ENCODE assay signal across 8 mouse cellular contexts in genomic region chr8:104028626-104029025, GRCm38 (mm10).
A peak's percentile ranks its signal among the peaks of the same experiment; 100 is the strongest.
DNase-seq lines count a peak whose midpoint lies in the region; ATAC-seq and TF ChIP-seq lines count a peak whose summit lies in the region.

No protein-coding gene starts in this region.

- peak overlapping the region; percentile 40 for H3K4me2 ChIP-seq in forebrain, embryonic 13.5 days
- peak overlapping the region; percentile 57 for H3K4me2 ChIP-seq in heart, embryonic 16.5 days (ENCODE audit: low read depth, low read length)
- H3K4me2 ChIP-seq in liver, embryonic 12.5 days: peak overlapping the region; percentile 37; the same call in 1 of the 2 replicates
- peak overlapping the region; percentile 47 for H3K4me2 ChIP-seq in neural tube, embryonic 12.5 days (replicated peaks)
- peak overlapping the region; percentile 39; the same call in 1 of the 2 replicates for H3K4me2 ChIP-seq in stomach, postnatal 0 days (replicated peaks; ENCODE audit: low read depth)

- no peak overlapping the region for H3K9ac ChIP-seq in forebrain, embryonic 13.5 days
- peak overlapping the region; percentile 59; the same call in 1 of the 2 replicates for H3K9ac ChIP-seq in heart, embryonic 16.5 days (ENCODE audit: low read length)
- H3K9ac ChIP-seq in liver, embryonic 12.5 days: no peak overlapping the region
- H3K9ac ChIP-seq in neural tube, embryonic 12.5 days: no peak overlapping the region
- H3K9ac ChIP-seq in stomach, postnatal 0 days (ENCODE audit: low read length): no peak overlapping the region

- H3K4me1 ChIP-seq in forebrain, embryonic 13.5 days: no peaks in the 10 kb centered on the region
- 0 out of 2 replicates have a peak, but pooled peaks cover 4% of the 10 kb centered on the region for H3K4me1 ChIP-seq in heart, embryonic 16.5 days (ENCODE audit: control insufficient read depth, insufficient read depth, low read length)
- H3K4me1 ChIP-seq in liver, embryonic 12.5 days: no peaks in the 10 kb centered on the region
- no peaks in the 10 kb centered on the region for H3K4me1 ChIP-seq in neural tube, embryonic 12.5 days
- H3K4me1 ChIP-seq in stomach, postnatal 0 days (replicated peaks; ENCODE audit: control insufficient read depth, insufficient read depth): no peaks in the 10 kb centered on the region

- H3K27me3 ChIP-seq in forebrain, embryonic 13.5 days: 0 out of 2 replicates have a peak, but pooled peaks cover 3% of the 10 kb centered on the region
- no peaks in the 10 kb centered on the region; the same call in 1 of the 2 replicates for H3K27me3 ChIP-seq in heart, embryonic 16.5 days (ENCODE audit: control insufficient read depth, insufficient read depth, low read length)
- H3K27me3 ChIP-seq in liver, embryonic 12.5 days (replicated peaks): no peaks in the 10 kb centered on the region
- no peaks in the 10 kb centered on the region for H3K27me3 ChIP-seq in neural tube, embryonic 12.5 days (replicated peaks)
- no peaks in the 10 kb centered on the region for H3K27me3 ChIP-seq in stomach, postnatal 0 days (ENCODE audit: control insufficient read depth, insufficient read depth, low read length)

- DNase-seq in CD4-positive helper T cell, adult 2 months (ENCODE audit: low read depth, low spot score): peak; percentile 45
- peak; percentile 33 for DNase-seq in c-Kit-positive CD71-positive TER-119-positive erythroid progenitor cells, embryonic 14.5 days (ENCODE audit: low spot score)
- DNase-seq in kidney, postnatal 10 days: peak; percentile 92
- peak; percentile 80 for DNase-seq in stomach, postnatal 0 days (ENCODE audit: low spot score)

- no peak for TF ChIP-seq EP300 in stomach, postnatal 0 days (optimal IDR thresholded peaks at IDR 0.05)

- no peak overlapping the region for H3K4me3 ChIP-seq in forebrain, embryonic 13.5 days
- H3K4me3 ChIP-seq in heart, embryonic 16.5 days (ENCODE audit: low read length): peak overlapping the region; percentile 20; the same call in 1 of the 2 replicates
- H3K4me3 ChIP-seq in liver, embryonic 12.5 days: no peak overlapping the region
- H3K4me3 ChIP-seq in neural tube, embryonic 12.5 days: no peak overlapping the region
- H3K4me3 ChIP-seq in stomach, postnatal 0 days (ENCODE audit: low read depth, low read length): no peak overlapping the region

- H3K36me3 ChIP-seq in forebrain, embryonic 13.5 days (ENCODE audit: poor library complexity, severe bottlenecking): no peaks in the 10 kb centered on the region
- no peaks in the 10 kb centered on the region for H3K36me3 ChIP-seq in heart, embryonic 16.5 days (ENCODE audit: control insufficient read depth, insufficient read depth)
- no peaks in the 10 kb centered on the region for H3K36me3 ChIP-seq in liver, embryonic 12.5 days
- no peaks in the 10 kb centered on the region; the same call in 1 of the 2 replicates for H3K36me3 ChIP-seq in neural tube, embryonic 12.5 days
- H3K36me3 ChIP-seq in stomach, postnatal 0 days (ENCODE audit: control insufficient read depth, insufficient read depth, low read length): no peaks in the 10 kb centered on the region

- TF ChIP-seq CTCF in stomach, postnatal 0 days (IDR thresholded peaks at IDR 0.05; ENCODE audit: low read depth): peak; percentile 99

- ATAC-seq in forebrain, embryonic 13.5 days: peak; percentile 93
- peak; percentile 82 for ATAC-seq in heart, embryonic 16.5 days (replicated peaks; ENCODE audit: extremely low read depth, insufficient read depth, low FRiP score)
- peak; percentile 51; the same call in 1 of the 2 replicates for ATAC-seq in liver, embryonic 12.5 days
- peak; percentile 81 for ATAC-seq in neural tube, embryonic 12.5 days (ENCODE audit: low FRiP score, low read depth)
- peak; percentile 87 for ATAC-seq in stomach, postnatal 0 days (ENCODE audit: low FRiP score, low TSS enrichment)

- WGBS in forebrain, embryonic 13.5 days: 2% methylated on average over 22 of the region's 22 CpGs
- under 1% methylated on average over 22 of the region's 22 CpGs for WGBS in heart, embryonic 16.5 days
- WGBS in liver, embryonic 12.5 days (ENCODE audit: insufficient replicate concordance): 4% methylated on average over 22 of the region's 22 CpGs
- WGBS in neural tube, embryonic 12.5 days: 3% methylated on average over 22 of the region's 22 CpGs
- 3% methylated on average over 22 of the region's 22 CpGs for WGBS in stomach, postnatal 0 days

- no peak overlapping the region for H3K27ac ChIP-seq in forebrain, embryonic 13.5 days
- H3K27ac ChIP-seq in heart, embryonic 16.5 days (ENCODE audit: low read length): no peak overlapping the region
- H3K27ac ChIP-seq in liver, embryonic 12.5 days: no peak overlapping the region
- no peak overlapping the region for H3K27ac ChIP-seq in neural tube, embryonic 12.5 days
- no peak overlapping the region for H3K27ac ChIP-seq in stomach, postnatal 0 days (replicated peaks)

- H3K9me3 ChIP-seq in forebrain, embryonic 13.5 days (replicated peaks): 0 out of 2 replicates have a peak, but pooled peaks cover 6% of the 10 kb centered on the region
- H3K9me3 ChIP-seq in heart, embryonic 16.5 days (replicated peaks; ENCODE audit: control insufficient read depth, low read length): peaks cover 9% of the 10 kb centered on the region
- no peaks in the 10 kb centered on the region; the same call in 1 of the 2 replicates for H3K9me3 ChIP-seq in liver, embryonic 12.5 days (replicated peaks)
- peaks cover 12% of the 10 kb centered on the region; the same call in 1 of the 2 replicates for H3K9me3 ChIP-seq in neural tube, embryonic 12.5 days
- 0 out of 2 replicates have a peak, but pooled peaks cover 5% of the 10 kb centered on the region for H3K9me3 ChIP-seq in stomach, postnatal 0 days (ENCODE audit: control insufficient read depth, low read length)

Comparison
In these comparisons a context has a peak if more than half of its experiments do, and no peak if none do; other contexts are left out.
1. DNase-seq: peak in every context shown above with its lines; median percentile 92 in kidney, postnatal 10 days; 80 in stomach, postnatal 0 days; 45 in CD4-positive helper T cell, adult 2 months; 33 in c-Kit-positive CD71-positive TER-119-positive erythroid progenitor cells, embryonic 14.5 days.